Mouse (Mus musculus) stomach, embryonic 14.5 days (tissue): ENCODE results near the gene Sfmbt1. TPM values are rescaled to one million over a fixed set of nuclear protein-coding genes. Genes with fewer than 3 reads are reported as not detected.
A peak's percentile ranks its signal among the peaks of the same experiment; 100 is the strongest.
"Not testable (repeated sequence)": the region's sequence is repeated elsewhere in the genome, so short reads cannot be mapped to it uniquely, and the experiment has no call there.

Experiments
- ATAC-seq: fragments of 200-750 bp; cut with Nextera tagmentation; 2 replicates; pipeline ENCODE4 v1.8.0; 2017; ENCODE audit warnings: low read depth, moderate TSS enrichment; ENCODE audit not compliant: insufficient number of reproducible peaks, insufficient read depth, low FRiP score
- H3K27ac ChIP-seq: fragments of 300-500 bp; sonication (generic); 2 replicates; pipeline ENCODE4 v1.5.1; 2014; ENCODE audit warnings: mild to moderate bottlenecking, low read length, moderate library complexity, mixed read lengths
- H3K27me3 ChIP-seq: fragments of 300-500 bp; sonication (generic); 2 replicates; pipeline ENCODE4 v1.6.1; 2014; ENCODE audit warnings: low read length, control low read depth, mixed read lengths; ENCODE audit not compliant: control insufficient read depth, insufficient read depth
- H3K36me3 ChIP-seq: fragments of 300-500 bp; sonication (generic); 2 replicates; pipeline ENCODE4 v1.6.1; 2014; ENCODE audit warnings: mild to moderate bottlenecking, control low read depth, low read length, moderate library complexity, mixed read lengths; ENCODE audit not compliant: control insufficient read depth, insufficient read depth
- H3K4me1 ChIP-seq: fragments of 300-500 bp; sonication (generic); 2 replicates; pipeline ENCODE4 v1.6.1; 2014; ENCODE audit warnings: low read length, control low read depth, mixed read lengths; ENCODE audit not compliant: control insufficient read depth, insufficient read depth
- H3K4me2 ChIP-seq: fragments of 300-500 bp; sonication (generic); replicated peaks from 2 replicates; pipeline ENCODE4 v1.6.1; 2014; ENCODE audit warnings: low read depth, low read length, control low read depth
- H3K4me3 ChIP-seq: fragments of 300-500 bp; sonication (generic); 2 replicates; pipeline ENCODE4 v1.5.1; 2014; ENCODE audit warnings: low read depth, low read length, control low read depth
- H3K9ac ChIP-seq: fragments of 300-500 bp; sonication (generic); replicated peaks from 2 replicates; pipeline ENCODE4 v1.6.1; 2014; ENCODE audit warnings: low read depth, mild to moderate bottlenecking, control low read depth, low read length, moderate library complexity, mixed read lengths
- H3K9me3 ChIP-seq: fragments of 300-500 bp; sonication (generic); 2 replicates; pipeline ENCODE4 v1.6.1; 2016; ENCODE audit warnings: low read depth, low read length, control low read depth; ENCODE audit not compliant: control insufficient read depth
- WGBS: fragments of 180-500 bp; shearing (Covaris S2); extraction: QIAGEN DNeasy Blood & Tissue Kit; methylation state at CpG from one replicate; pipeline ENCODE4 v1.1.7; 2014; 5-methylcytosine and 5-hydroxymethylcytosine counted together
- polyA plus RNA-seq: library from polyadenylated mRNA; unstranded; fragments of >200 nt; fragmentation: Nextera tagmentation; extraction: Ambion mirVana; gene quantifications from 2 replicates; pipeline ENCODE4 v1.2.1, GENCODE M21; 2014

Gene Sfmbt1
- polyA plus RNA-seq, 1 experiment from 2014 or later = 15.0 TPM

GRCm38 (mm10) chr14:30704098-30704855 is 10.4 kb upstream of the Sfmbt1 start:
- Histone ChIP-seq H3K36me3 (no peaks in the 10 kb centered on the region), H3K9me3 (no peaks in the 10 kb centered on the region), H3K27me3 (no peaks in the 10 kb centered on the region), H3K4me1 (no peaks in the 10 kb centered on the region), H3K27ac (no peak overlapping the region), H3K4me2 (no peak overlapping the region), H3K4me3 (no peak overlapping the region), H3K9ac (no peak overlapping the region)
- 60% methylated on average over 8 of the region's 8 CpGs for WGBS
- no peak for ATAC-seq

DNA sequence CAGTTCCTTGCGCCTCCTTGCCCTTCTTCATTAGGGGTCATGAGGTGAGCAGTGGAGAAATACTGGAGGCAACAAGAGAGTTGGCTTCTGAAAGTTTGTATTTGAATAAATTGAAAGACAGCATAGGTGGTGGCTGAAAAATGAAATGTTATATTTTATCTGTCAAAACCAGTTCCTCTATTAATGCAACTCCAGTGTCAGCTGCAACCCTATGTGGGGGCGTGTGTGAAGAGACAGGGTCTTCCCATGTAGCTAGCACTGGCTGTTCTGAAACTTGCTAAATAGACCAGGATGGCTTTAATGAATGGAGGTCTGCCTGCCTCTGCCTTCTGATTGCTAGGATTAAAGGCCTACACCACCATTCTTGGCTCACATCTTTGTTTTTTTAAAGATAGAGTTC is 2.8 kb upstream of the Sfmbt1 start:
- ATAC-seq = no peak
- Histone ChIP-seq H3K4me3 (no peak overlapping the region), H3K27ac (no peak overlapping the region), H3K4me1 (no peaks in the 10 kb centered on the region; the same call in 1 of the 2 replicates), H3K27me3 (no peaks in the 10 kb centered on the region), H3K9ac (no peak overlapping the region), H3K36me3 (no peaks in the 10 kb centered on the region), H3K9me3 (no peaks in the 10 kb centered on the region), H3K4me2 (no peak overlapping the region)
- WGBS = 89% methylated on average over 2 of the region's 2 CpGs

GRCm38 (mm10) chr14:30713769-30714168 is 880 bp upstream of the Sfmbt1 start:
- H3K9me3 ChIP-seq = no peaks in the 10 kb centered on the region
- no peak for ATAC-seq
- no peaks in the 10 kb centered on the region for H3K36me3 ChIP-seq
- 86% methylated on average over 1 of the region's 1 CpGs for WGBS
- H3K27me3 ChIP-seq = no peaks in the 10 kb centered on the region
- no peak overlapping the region for H3K4me3 ChIP-seq
- H3K9ac ChIP-seq = no peak overlapping the region
- H3K4me2 ChIP-seq = no peak overlapping the region
- H3K4me1 ChIP-seq = no peaks in the 10 kb centered on the region; the same call in 1 of the 2 replicates
- H3K27ac ChIP-seq = no peak overlapping the region

- Histone ChIP-seq H3K27me3 (no peaks in the 10 kb centered on the region), H3K9ac (peak overlapping the region; percentile 81), H3K4me2 (peak overlapping the region; percentile 72), H3K4me1 (no peaks in the 10 kb centered on the region; the same call in 1 of the 2 replicates), H3K27ac (peak overlapping the region; percentile 68), H3K4me3 (peak overlapping the region; percentile 84), H3K9me3 (no peaks in the 10 kb centered on the region), H3K36me3 (no peaks in the 10 kb centered on the region)
- WGBS = 0% methylated on average over 49 of the region's 68 CpGs
- peak; percentile 77 for ATAC-seq
Observed at GRCm38 (mm10) chr14:30715618-30716050, 985 bp downstream of the Sfmbt1 start.

DNA sequence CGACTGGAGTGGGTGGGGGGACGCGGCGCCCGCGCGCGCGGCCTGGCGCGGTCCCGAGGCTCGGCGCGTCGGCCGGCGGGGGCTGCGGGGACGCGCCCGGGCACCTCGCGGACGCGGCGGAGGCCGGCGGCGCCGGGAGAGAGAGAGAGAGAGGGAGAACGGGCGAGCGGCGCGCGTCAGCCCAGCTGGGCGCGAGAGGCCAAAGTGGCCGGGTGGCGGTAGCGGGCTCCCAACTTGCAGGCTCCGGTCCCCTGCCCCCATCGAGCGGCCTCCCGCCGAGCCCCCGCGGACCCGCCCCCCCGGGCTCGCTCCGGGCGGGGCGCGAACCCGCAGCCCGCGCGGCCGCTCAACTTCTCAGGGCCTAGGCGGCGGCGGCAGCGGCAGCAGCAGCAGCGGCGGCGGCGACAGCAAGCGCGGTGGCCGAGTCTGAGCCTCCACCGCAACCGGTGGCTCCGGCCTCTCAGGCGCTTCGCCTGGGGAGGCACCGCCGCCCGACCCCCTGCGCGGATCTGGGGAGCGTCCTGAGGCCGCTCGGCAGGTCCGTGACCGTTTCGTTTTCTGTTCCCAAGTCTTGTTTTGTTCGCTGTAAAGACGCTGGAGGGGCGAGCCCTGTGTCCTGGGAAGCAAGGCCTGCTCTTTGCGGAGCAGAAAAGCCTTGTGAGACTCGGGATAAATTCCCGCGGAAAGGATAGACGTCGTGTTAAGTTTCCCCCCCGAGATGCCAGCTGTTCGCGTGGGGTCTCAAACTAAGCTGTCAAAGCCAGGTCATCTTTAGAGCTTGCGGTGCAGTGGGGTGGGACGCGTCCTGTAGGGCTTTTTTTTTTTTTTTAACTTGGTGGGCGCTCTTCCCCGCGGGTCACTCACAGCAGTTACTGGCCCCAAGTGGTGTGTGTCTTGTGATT is 1.7 kb downstream of the Sfmbt1 start:
- Histone ChIP-seq H3K27ac (peak overlapping the region; percentile 68), H3K4me3 (peak overlapping the region; percentile 84), H3K9me3 (no peaks in the 10 kb centered on the region), H3K9ac (peak overlapping the region; percentile 81), H3K36me3 (no peaks in the 10 kb centered on the region), H3K4me1 (no peaks in the 10 kb centered on the region; the same call in 1 of the 2 replicates), H3K4me2 (peak overlapping the region; percentile 72), H3K27me3 (no peaks in the 10 kb centered on the region)
- WGBS = under 1% methylated on average over 66 of the region's 106 CpGs
- peak; percentile 53 for ATAC-seq

GRCm38 (mm10) chr14:30716953-30717285 is 2.3 kb downstream of the Sfmbt1 start:
- Histone ChIP-seq H3K4me3 (peak overlapping the region; percentile 84), H3K36me3 (no peaks in the 10 kb centered on the region), H3K27me3 (no peaks in the 10 kb centered on the region), H3K9me3 (no peaks in the 10 kb centered on the region), H3K9ac (peak overlapping the region; percentile 81; the same call in 1 of the 2 replicates), H3K4me2 (peak overlapping the region; percentile 72), H3K4me1 (no peaks in the 10 kb centered on the region; the same call in 1 of the 2 replicates), H3K27ac (no peak overlapping the region)
- no peak for ATAC-seq
- WGBS = 8% methylated on average over 7 of the region's 7 CpGs

DNA sequence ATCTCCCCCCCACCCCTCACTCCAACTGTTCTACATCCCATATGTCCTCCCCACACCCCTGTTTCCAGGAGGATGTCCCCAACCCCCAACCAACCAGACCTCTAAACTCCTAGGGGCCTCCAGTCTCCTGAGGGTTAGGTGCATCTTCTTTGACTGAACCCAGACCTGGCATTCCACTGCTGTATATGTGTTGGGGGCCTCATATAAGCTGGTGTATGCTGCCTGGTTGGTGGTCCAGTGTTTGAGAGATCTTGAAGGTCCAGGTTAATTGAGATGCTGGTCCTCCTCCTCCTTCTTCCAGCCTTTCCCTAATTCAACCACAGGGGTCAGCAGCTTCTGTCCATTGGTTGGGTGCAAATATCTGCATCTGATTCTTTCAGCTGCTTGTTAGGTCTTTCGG is 4.0 kb downstream of the Sfmbt1 start:
- not testable (repeated sequence) for H3K4me3 ChIP-seq, H3K4me1 ChIP-seq, H3K9me3 ChIP-seq, H3K36me3 ChIP-seq, H3K27me3 ChIP-seq, H3K9ac ChIP-seq, ATAC-seq, H3K4me2 ChIP-seq, H3K27ac ChIP-seq
- 96% methylated on average over 1 of the region's 1 CpGs for WGBS

DNA sequence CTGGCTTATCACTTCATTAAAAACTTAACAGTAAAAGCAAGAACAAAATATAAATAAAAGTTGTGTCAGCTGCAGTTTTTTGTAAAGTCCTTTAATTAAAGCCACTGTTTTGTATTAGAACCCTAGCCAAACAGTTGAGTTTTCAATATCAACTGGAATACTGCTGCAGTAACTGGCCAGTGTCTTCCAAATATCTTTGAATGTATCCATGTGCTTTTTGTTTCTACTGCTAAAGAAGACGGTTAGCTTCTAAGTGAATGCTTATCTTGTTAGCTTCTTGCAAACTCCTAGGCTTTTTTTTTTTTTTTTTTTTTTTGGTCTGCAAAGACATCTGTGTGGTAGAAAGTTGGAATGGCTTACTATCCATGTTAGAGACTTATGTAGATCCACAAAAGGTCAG is 4.9 kb downstream of the Sfmbt1 start:
- Histone ChIP-seq H3K27ac (no peak overlapping the region), H3K9me3 (no peaks in the 10 kb centered on the region), H3K27me3 (no peaks in the 10 kb centered on the region), H3K4me2 (no peak overlapping the region), H3K36me3 (no peaks in the 10 kb centered on the region), H3K4me3 (no peak overlapping the region), H3K9ac (no peak overlapping the region), H3K4me1 (no peaks in the 10 kb centered on the region; the same call in 1 of the 2 replicates)
- no peak for ATAC-seq
- 69% methylated on average over 1 of the region's 1 CpGs for WGBS
